Mouse (Mus musculus) stomach, postnatal 0 days (tissue): Measurements from ENCODE around the gene Ffar3.

Experiments
- CTCF ChIP-seq: IDR thresholded peaks from 2 replicates; pipeline ENCODE4 v1.5.1; 2016; ENCODE audit warnings: antibody characterized with exemption, low read depth, mild to moderate bottlenecking, moderate library complexity
- EP300 ChIP-seq: optimal IDR thresholded peaks from 2 replicates; pipeline ENCODE3; 2016; ENCODE audit warnings: antibody characterized with exemption

DNA sequence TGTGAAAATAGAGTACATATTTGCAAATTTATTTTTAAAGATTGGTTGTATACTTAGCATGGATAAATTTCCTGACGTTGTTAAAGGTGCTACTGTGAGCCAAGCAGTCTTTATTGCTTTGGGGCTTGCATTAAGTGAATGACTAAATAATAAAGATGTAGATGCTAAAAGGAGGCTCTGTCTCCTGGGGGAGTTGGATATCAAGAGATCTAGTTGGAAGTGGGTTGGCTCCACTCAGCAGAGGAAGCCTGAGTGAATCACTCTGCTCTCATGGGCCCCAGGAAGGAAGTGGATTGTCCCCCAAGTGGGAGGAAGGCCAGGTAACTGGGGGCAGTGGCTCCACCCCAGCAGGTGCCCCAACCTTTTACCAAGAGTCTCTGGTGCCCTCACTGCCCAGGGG lies 1.8 kb upstream of the Ffar3 start:
- TF ChIP-seq CTCF = no peak
- no peak for TF ChIP-seq EP300
